Mouse (Mus musculus) cerebellum, adult 2 months (tissue): ENCODE results near the gene Dazap1.

Source experiments
- CTCF ChIP-seq: fragments of 200-500 bp; IDR thresholded peaks from 2 replicates; pipeline ENCODE4 v1.5.1; 2011; ENCODE audit warnings: low read depth, mild to moderate bottlenecking, control low read depth, low read length, moderate library complexity, borderline replicate concordance; ENCODE audit not compliant: insufficient read depth
- POLR2A ChIP-seq: fragments of 200-500 bp; IDR thresholded peaks from 2 replicates; pipeline ENCODE4 v1.6.1; 2011; ENCODE audit warnings: low read length, control low read depth, borderline replicate concordance; ENCODE audit not compliant: insufficient read depth

DNA sequence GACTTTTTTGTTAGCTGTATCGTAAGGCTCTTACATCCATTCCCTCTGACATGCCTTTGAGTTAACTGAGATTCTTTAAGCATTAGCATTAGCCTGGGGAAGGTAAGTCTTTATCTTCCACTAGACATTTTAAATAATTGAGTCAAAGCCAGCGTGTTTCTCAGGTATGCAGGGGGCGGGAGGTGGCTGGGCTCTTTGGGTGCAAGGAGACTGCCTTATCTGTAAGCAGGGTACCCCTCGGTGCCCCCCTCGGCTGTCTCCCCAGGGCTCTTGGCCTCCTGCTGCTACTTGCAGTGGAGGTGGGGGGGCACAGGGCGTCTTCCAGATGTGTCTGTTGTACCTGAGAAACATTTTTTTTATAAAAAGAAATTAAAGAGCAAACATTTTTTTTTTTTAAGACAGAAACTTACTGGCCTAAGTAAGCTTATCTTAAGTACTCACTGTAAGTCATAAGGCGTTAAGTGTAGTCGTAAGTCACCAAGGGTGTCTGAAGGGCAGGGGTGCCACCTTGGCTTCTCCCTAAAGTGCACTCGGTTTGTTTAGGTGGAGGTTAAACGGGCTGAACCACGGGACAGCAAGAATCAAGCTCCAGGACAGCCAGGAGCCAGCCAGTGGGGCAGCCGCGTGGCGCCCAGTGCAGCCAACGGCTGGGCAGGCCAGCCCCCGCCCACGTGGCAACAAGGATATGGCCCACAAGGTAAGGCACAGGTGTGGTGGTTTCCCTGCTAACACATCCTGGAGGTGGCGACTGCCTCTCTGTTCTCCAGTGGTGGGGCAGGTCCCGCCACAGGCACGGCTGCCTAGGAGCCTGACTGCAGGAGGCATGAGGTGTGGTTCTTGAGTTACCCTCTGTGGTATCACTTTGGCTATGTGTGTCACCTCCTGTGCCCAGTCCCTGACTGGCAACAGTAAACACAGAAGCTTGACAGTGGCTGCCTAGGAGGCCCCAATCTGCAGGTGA is 21.5 kb downstream of the Dazap1 start:
- TF ChIP-seq CTCF: no peak
- TF ChIP-seq POLR2A: no peak
